Mouse (Mus musculus): ENCODE data around the gene Cdc34. TPM values are rescaled to one million over a fixed set of nuclear protein-coding genes. Genes with fewer than 3 reads are reported as not detected.

The Cdc34 gene
- polyA plus RNA-seq, 1 experiment from 2014 or later = 106 TPM

GRCm38 (mm10) chr10:79673054-79673453, 8.9 kb upstream of the Cdc34 start:
- H3K27me3 ChIP-seq = no peaks in the 10 kb centered on the region
- H3K27ac ChIP-seq = no peak overlapping the region
- 87% methylated on average over 3 of the region's 3 CpGs for WGBS
- peaks cover 13% of the 10 kb centered on the region for H3K4me1 ChIP-seq
- peaks cover 44% of the 10 kb centered on the region for H3K36me3 ChIP-seq
- H3K9me3 ChIP-seq = no peaks in the 10 kb centered on the region
- H3K9ac ChIP-seq = no peak overlapping the region
- no peak overlapping the region for H3K4me2 ChIP-seq
- no peak for ATAC-seq (ENCODE audit: insufficient number of reproducible peaks, insufficient read depth, low FRiP score, low TSS enrichment, low read depth)
- no peak overlapping the region for H3K4me3 ChIP-seq

- no peaks in the 10 kb centered on the region for H3K9me3 ChIP-seq
- H3K9ac ChIP-seq = no peak overlapping the region
- H3K27me3 ChIP-seq = no peaks in the 10 kb centered on the region
- no peak overlapping the region for H3K4me2 ChIP-seq
- peaks cover 8% of the 10 kb centered on the region for H3K4me1 ChIP-seq
- WGBS = 53% methylated on average over 44 of the region's 44 CpGs
- peaks cover 44% of the 10 kb centered on the region for H3K36me3 ChIP-seq
- 0 out of 2 replicates have a peak, but pooled peaks have one; percentile 30 for ATAC-seq (ENCODE audit: insufficient number of reproducible peaks, insufficient read depth, low FRiP score, low TSS enrichment, low read depth)
- no peak overlapping the region for H3K4me3 ChIP-seq
- H3K27ac ChIP-seq = no peak overlapping the region
Observed at GRCm38 (mm10) chr10:79675346-79676035, 6.5 kb upstream of the Cdc34 start.

- Histone ChIP-seq H3K4me2 (peak overlapping the region; percentile 93), H3K9ac (peak overlapping the region; percentile 90), H3K36me3 (peaks cover 32% of the 10 kb centered on the region), H3K4me1 (peaks cover 22% of the 10 kb centered on the region), H3K4me3 (peak overlapping the region; percentile 89), H3K9me3 (no peaks in the 10 kb centered on the region), H3K27ac (peak overlapping the region; percentile 84), H3K27me3 (no peaks in the 10 kb centered on the region)
- WGBS = 35% methylated on average over 11 of the region's 11 CpGs
- peak; percentile 7; the same call in 1 of the 2 replicates for ATAC-seq (ENCODE audit: insufficient number of reproducible peaks, insufficient read depth, low FRiP score, low TSS enrichment, low read depth)
Observed at GRCm38 (mm10) chr10:79680606-79681495, 1.1 kb upstream of the Cdc34 start.

GRCm38 (mm10) chr10:79682551-79682915, 538 bp downstream of the Cdc34 start:
- Histone ChIP-seq H3K9me3 (no peaks in the 10 kb centered on the region), H3K36me3 (peaks cover 38% of the 10 kb centered on the region), H3K4me2 (peak overlapping the region; percentile 93), H3K27me3 (no peaks in the 10 kb centered on the region), H3K4me3 (peak overlapping the region; percentile 89), H3K4me1 (peaks cover 22% of the 10 kb centered on the region), H3K27ac (peak overlapping the region; percentile 71), H3K9ac (peak overlapping the region; percentile 90)
- 0% methylated on average over 10 of the region's 10 CpGs for WGBS
- no peak for ATAC-seq (ENCODE audit: insufficient number of reproducible peaks, insufficient read depth, low FRiP score, low TSS enrichment, low read depth)

- Histone ChIP-seq H3K4me1 (peaks cover 22% of the 10 kb centered on the region), H3K4me3 (peak overlapping the region; percentile 89), H3K9me3 (no peaks in the 10 kb centered on the region), H3K9ac (peak overlapping the region; percentile 90), H3K27me3 (no peaks in the 10 kb centered on the region), H3K27ac (peak overlapping the region; percentile 71), H3K36me3 (peaks cover 43% of the 10 kb centered on the region), H3K4me2 (peak overlapping the region; percentile 93)
- 4% methylated on average over 10 of the region's 10 CpGs for WGBS
- no peak for ATAC-seq (ENCODE audit: insufficient number of reproducible peaks, insufficient read depth, low FRiP score, low TSS enrichment, low read depth)
Observed at GRCm38 (mm10) chr10:79682916-79683582, 1.1 kb downstream of the Cdc34 start.

GRCm38 (mm10) chr10:79683726-79684640, 2.0 kb downstream of the Cdc34 start:
- Histone ChIP-seq H3K27me3 (no peaks in the 10 kb centered on the region), H3K4me1 (peaks cover 22% of the 10 kb centered on the region), H3K4me3 (peak overlapping the region; percentile 89), H3K9me3 (no peaks in the 10 kb centered on the region), H3K4me2 (peak overlapping the region; percentile 93), H3K27ac (no peak overlapping the region), H3K9ac (peak overlapping the region; percentile 90), H3K36me3 (peaks cover 52% of the 10 kb centered on the region)
- ATAC-seq (ENCODE audit: insufficient number of reproducible peaks, insufficient read depth, low FRiP score, low TSS enrichment, low read depth) = no peak
- WGBS = 89% methylated on average over 6 of the region's 6 CpGs

GRCm38 (mm10) chr10:79684770-79685600, 3.0 kb downstream of the Cdc34 start:
- H3K36me3 ChIP-seq = peaks cover 56% of the 10 kb centered on the region
- no peak overlapping the region for H3K9ac ChIP-seq

GRCm38 (mm10) chr10:79686219-79686618, 4.2 kb downstream of the Cdc34 start:
- Histone ChIP-seq H3K36me3 (peaks cover 56% of the 10 kb centered on the region), H3K4me2 (no peak overlapping the region), H3K4me1 (peaks cover 18% of the 10 kb centered on the region)

More at GRCm38 (mm10) chr10:79684770-79685600, 3.0 kb downstream of the Cdc34 start:
- Histone ChIP-seq H3K27me3 (no peaks in the 10 kb centered on the region), H3K4me1 (peaks cover 22% of the 10 kb centered on the region), H3K4me2 (no peak overlapping the region), H3K9me3 (no peaks in the 10 kb centered on the region), H3K4me3 (no peak overlapping the region), H3K27ac (no peak overlapping the region)
- ATAC-seq (ENCODE audit: insufficient number of reproducible peaks, insufficient read depth, low FRiP score, low TSS enrichment, low read depth) = no peak
- WGBS = 92% methylated on average over 25 of the region's 25 CpGs

GRCm38 (mm10) chr10:79686691-79687090, 4.7 kb downstream of the Cdc34 start:
- Histone ChIP-seq H3K9me3 (no peaks in the 10 kb centered on the region), H3K27ac (no peak overlapping the region), H3K36me3 (peaks cover 56% of the 10 kb centered on the region), H3K9ac (no peak overlapping the region), H3K4me2 (no peak overlapping the region), H3K4me1 (peaks cover 16% of the 10 kb centered on the region), H3K27me3 (no peaks in the 10 kb centered on the region), H3K4me3 (no peak overlapping the region)
- ATAC-seq (ENCODE audit: insufficient number of reproducible peaks, insufficient read depth, low FRiP score, low TSS enrichment, low read depth) = no peak
- WGBS = 81% methylated on average over 1 of the region's 1 CpGs

More at GRCm38 (mm10) chr10:79686219-79686618, 4.2 kb downstream of the Cdc34 start:
- Histone ChIP-seq H3K27ac (no peak overlapping the region), H3K4me3 (no peak overlapping the region), H3K9ac (no peak overlapping the region), H3K27me3 (no peaks in the 10 kb centered on the region), H3K9me3 (no peaks in the 10 kb centered on the region)
- WGBS = 92% methylated on average over 2 of the region's 2 CpGs
- no peak for ATAC-seq (ENCODE audit: insufficient number of reproducible peaks, insufficient read depth, low FRiP score, low TSS enrichment, low read depth)

- Histone ChIP-seq H3K4me3 (no peak overlapping the region), H3K4me1 (peaks cover 16% of the 10 kb centered on the region), H3K9ac (no peak overlapping the region), H3K9me3 (no peaks in the 10 kb centered on the region), H3K27me3 (no peaks in the 10 kb centered on the region), H3K36me3 (peaks cover 62% of the 10 kb centered on the region), H3K27ac (no peak overlapping the region), H3K4me2 (no peak overlapping the region)
- 91% methylated on average over 6 of the region's 6 CpGs for WGBS
- no peak for ATAC-seq (ENCODE audit: insufficient number of reproducible peaks, insufficient read depth, low FRiP score, low TSS enrichment, low read depth)
Observed at GRCm38 (mm10) chr10:79687513-79687912, 5.5 kb downstream of the Cdc34 start.

Data from embryonic facial prominence, embryonic 13.5 days (tissue).